Mouse (Mus musculus): ENCODE results near the gene Bco2. TPM values are rescaled to one million over a fixed set of nuclear protein-coding genes. Genes with fewer than 3 reads are reported as not detected.

Bco2 gene
- polyA plus RNA-seq, 1 experiment, result 0.89 TPM

GRCm38 (mm10) chr9:50554241-50555093 is 514 bp downstream of the Bco2 start, which contains the start of gene Il18:
Gene Il18, plus strand, starts transcription at chr9:50554827.
- H3K4me3 ChIP-seq (ENCODE audit: control insufficient read depth, low read depth, low read length), result no peak within 1 kb of the TSS
- TF ChIP-seq CTCF (IDR thresholded peaks at IDR 0.05; ENCODE audit: control insufficient read depth, insufficient read depth, insufficient replicate concordance, low read depth, low read length), result no peak
- H3K4me1 ChIP-seq (ENCODE audit: control insufficient read depth, insufficient read depth, low read length), result no peaks in the 10 kb centered on the region
- H3K27me3 ChIP-seq (ENCODE audit: control insufficient read depth, insufficient read depth, low read length), result no peaks in the 10 kb centered on the region
- no peak within 1 kb of the TSS for H3K27ac ChIP-seq (ENCODE audit: control insufficient read depth, insufficient read depth, low read depth, low read length)
- no peaks in the 10 kb centered on the region for H3K36me3 ChIP-seq (ENCODE audit: control insufficient read depth, insufficient read depth, low read length)

GRCm38 (mm10) chr9:50553547-50553946 is 1.4 kb downstream of the Bco2 start:
- H3K27ac ChIP-seq (ENCODE audit: control insufficient read depth, insufficient read depth, low read depth, low read length), result no peak overlapping the region
- H3K27me3 ChIP-seq (ENCODE audit: control insufficient read depth, insufficient read depth, low read length), result no peaks in the 10 kb centered on the region
- no peaks in the 10 kb centered on the region for H3K36me3 ChIP-seq (ENCODE audit: control insufficient read depth, insufficient read depth, low read length)
- TF ChIP-seq POLR2A (IDR thresholded peaks at IDR 0.05; ENCODE audit: control insufficient read depth, low read depth, low read length), result no peak
- TF ChIP-seq CTCF (IDR thresholded peaks at IDR 0.05; ENCODE audit: control insufficient read depth, insufficient read depth, insufficient replicate concordance, low read depth, low read length), result no peak
- no peak overlapping the region for H3K4me3 ChIP-seq (ENCODE audit: control insufficient read depth, low read depth, low read length)
- H3K4me1 ChIP-seq (ENCODE audit: control insufficient read depth, insufficient read depth, low read length), result no peaks in the 10 kb centered on the region

GRCm38 (mm10) chr9:50552206-50552605 is 2.8 kb downstream of the Bco2 start:
- no peak overlapping the region for H3K27ac ChIP-seq (ENCODE audit: control insufficient read depth, insufficient read depth, low read depth, low read length)
- no peaks in the 10 kb centered on the region for H3K27me3 ChIP-seq (ENCODE audit: control insufficient read depth, insufficient read depth, low read length)

GRCm38 (mm10) chr9:50548936-50549335 is 6.0 kb downstream of the Bco2 start:
- TF ChIP-seq POLR2A (IDR thresholded peaks at IDR 0.05; ENCODE audit: control insufficient read depth, low read depth, low read length) (no peak), CTCF (IDR thresholded peaks at IDR 0.05; ENCODE audit: control insufficient read depth, insufficient read depth, insufficient replicate concordance, low read depth, low read length) (no peak)
- H3K27me3 ChIP-seq (ENCODE audit: control insufficient read depth, insufficient read depth, low read length), result no peaks in the 10 kb centered on the region

More at GRCm38 (mm10) chr9:50552206-50552605, 2.8 kb downstream of the Bco2 start:
- H3K4me1 ChIP-seq (ENCODE audit: control insufficient read depth, insufficient read depth, low read length), result no peaks in the 10 kb centered on the region
- no peak for TF ChIP-seq CTCF (IDR thresholded peaks at IDR 0.05; ENCODE audit: control insufficient read depth, insufficient read depth, insufficient replicate concordance, low read depth, low read length)
- TF ChIP-seq POLR2A (IDR thresholded peaks at IDR 0.05; ENCODE audit: control insufficient read depth, low read depth, low read length), result no peak
- no peaks in the 10 kb centered on the region for H3K36me3 ChIP-seq (ENCODE audit: control insufficient read depth, insufficient read depth, low read length)
- H3K4me3 ChIP-seq (ENCODE audit: control insufficient read depth, low read depth, low read length), result no peak overlapping the region

GRCm38 (mm10) chr9:50547859-50548478 is 7.0 kb downstream of the Bco2 start:
- Histone ChIP-seq H3K4me3 (ENCODE audit: control insufficient read depth, low read depth, low read length) (no peak overlapping the region), H3K36me3 (ENCODE audit: control insufficient read depth, insufficient read depth, low read length) (no peaks in the 10 kb centered on the region), H3K4me1 (ENCODE audit: control insufficient read depth, insufficient read depth, low read length) (no peaks in the 10 kb centered on the region), H3K27ac (ENCODE audit: control insufficient read depth, insufficient read depth, low read depth, low read length) (no peak overlapping the region), H3K27me3 (ENCODE audit: control insufficient read depth, insufficient read depth, low read length) (no peaks in the 10 kb centered on the region)
- TF ChIP-seq POLR2A (IDR thresholded peaks at IDR 0.05; ENCODE audit: control insufficient read depth, low read depth, low read length), result no peak
- TF ChIP-seq CTCF (IDR thresholded peaks at IDR 0.05; ENCODE audit: control insufficient read depth, insufficient read depth, insufficient replicate concordance, low read depth, low read length), result no peak

More at GRCm38 (mm10) chr9:50548936-50549335, 6.0 kb downstream of the Bco2 start:
- H3K36me3 ChIP-seq (ENCODE audit: control insufficient read depth, insufficient read depth, low read length), result no peaks in the 10 kb centered on the region
- no peak overlapping the region for H3K4me3 ChIP-seq (ENCODE audit: control insufficient read depth, low read depth, low read length)
- H3K4me1 ChIP-seq (ENCODE audit: control insufficient read depth, insufficient read depth, low read length), result no peaks in the 10 kb centered on the region
- H3K27ac ChIP-seq (ENCODE audit: control insufficient read depth, insufficient read depth, low read depth, low read length), result no peak overlapping the region

- no peaks in the 10 kb centered on the region for H3K4me1 ChIP-seq (ENCODE audit: control insufficient read depth, insufficient read depth, low read length)
- H3K27me3 ChIP-seq (ENCODE audit: control insufficient read depth, insufficient read depth, low read length), result no peaks in the 10 kb centered on the region
- no peak overlapping the region for H3K4me3 ChIP-seq (ENCODE audit: control insufficient read depth, low read depth, low read length)
- TF ChIP-seq POLR2A (IDR thresholded peaks at IDR 0.05; ENCODE audit: control insufficient read depth, low read depth, low read length) (no peak), CTCF (IDR thresholded peaks at IDR 0.05; ENCODE audit: control insufficient read depth, insufficient read depth, insufficient replicate concordance, low read depth, low read length) (no peak)
- H3K36me3 ChIP-seq (ENCODE audit: control insufficient read depth, insufficient read depth, low read length), result no peaks in the 10 kb centered on the region
- no peak overlapping the region for H3K27ac ChIP-seq (ENCODE audit: control insufficient read depth, insufficient read depth, low read depth, low read length)
These were observed 12.6 kb downstream of the Bco2 start for GRCm38 (mm10) chr9:50542401-50542800.

GRCm38 (mm10) chr9:50540170-50540569 is 14.8 kb downstream of the Bco2 start:
- TF ChIP-seq POLR2A (IDR thresholded peaks at IDR 0.05; ENCODE audit: control insufficient read depth, low read depth, low read length) (no peak), CTCF (IDR thresholded peaks at IDR 0.05; ENCODE audit: control insufficient read depth, insufficient read depth, insufficient replicate concordance, low read depth, low read length) (no peak)
- H3K27ac ChIP-seq (ENCODE audit: control insufficient read depth, insufficient read depth, low read depth, low read length), result no peak overlapping the region
- H3K36me3 ChIP-seq (ENCODE audit: control insufficient read depth, insufficient read depth, low read length), result no peaks in the 10 kb centered on the region
- H3K27me3 ChIP-seq (ENCODE audit: control insufficient read depth, insufficient read depth, low read length), result no peaks in the 10 kb centered on the region
- H3K4me1 ChIP-seq (ENCODE audit: control insufficient read depth, insufficient read depth, low read length), result no peaks in the 10 kb centered on the region
- no peak overlapping the region for H3K4me3 ChIP-seq (ENCODE audit: control insufficient read depth, low read depth, low read length)

All from testis, adult 2 months (tissue).